Mouse (Mus musculus): ENCODE results near the gene Pnrc1. TPM values are rescaled to one million over a fixed set of nuclear protein-coding genes. Genes with fewer than 3 reads are reported as not detected.

The Pnrc1 gene
- total RNA-seq, 2 experiments from 2014 or later, result 160 to 193 TPM

GRCm38 (mm10) chr4:33270386-33271314 lies 19.3 kb downstream of the Pnrc1 start:
- DNase-seq, result no peak

GRCm38 (mm10) chr4:33264979-33265726 lies 24.8 kb downstream of the Pnrc1 start:
- no peak for DNase-seq

- no peak for DNase-seq
These were observed 27.1 kb downstream of the Pnrc1 start for GRCm38 (mm10) chr4:33262897-33263296.

- peak; percentile 96 to 97 for DNase-seq
These were observed 28.6 kb downstream of the Pnrc1 start for GRCm38 (mm10) chr4:33261311-33261753.

GRCm38 (mm10) chr4:33260311-33260710 lies 29.7 kb downstream of the Pnrc1 start:
- peak in 1 of 2 experiments; percentile 16 for DNase-seq

- peak in 1 of 2 experiments; percentile 29 for DNase-seq
These were observed 32.5 kb downstream of the Pnrc1 start for GRCm38 (mm10) chr4:33257263-33257964.

GRCm38 (mm10) chr4:33254706-33255105 lies 35.3 kb downstream of the Pnrc1 start:
- no peak for DNase-seq

GRCm38 (mm10) chr4:33250867-33251266 lies 39.1 kb downstream of the Pnrc1 start:
- DNase-seq, result no peak

GRCm38 (mm10) chr4:33249716-33250230 lies 40.2 kb downstream of the Pnrc1 start:
- no peak for DNase-seq

GRCm38 (mm10) chr4:33248915-33249314 lies 41.0 kb downstream of the Pnrc1 start:
- DNase-seq, result no peak

GRCm38 (mm10) chr4:33248062-33248889 lies 41.7 kb downstream of the Pnrc1 start:
- DNase-seq, result peak; percentile 98 to 99

- peak; percentile 99 for DNase-seq
These were observed 42.4 kb downstream of the Pnrc1 start for GRCm38 (mm10) chr4:33247479-33248053.

- no peak for DNase-seq
These were observed 44.0 kb downstream of the Pnrc1 start for GRCm38 (mm10) chr4:33245853-33246395.

- no peak for DNase-seq
These were observed 46.0 kb downstream of the Pnrc1 start for GRCm38 (mm10) chr4:33243921-33244320.

GRCm38 (mm10) chr4:33243016-33243758 lies 46.8 kb downstream of the Pnrc1 start:
- no peak for DNase-seq

GRCm38 (mm10) chr4:33242536-33242935 lies 47.4 kb downstream of the Pnrc1 start:
- no peak for DNase-seq

- no peak for DNase-seq
These were observed 59.1 kb downstream of the Pnrc1 start for GRCm38 (mm10) chr4:33230881-33231280.

GRCm38 (mm10) chr4:33229639-33230038 lies 60.3 kb downstream of the Pnrc1 start:
- DNase-seq, result no peak

GRCm38 (mm10) chr4:33227164-33227563 lies 62.8 kb downstream of the Pnrc1 start:
- DNase-seq, result no peak

Data from heart, adult 18-20 months (tissue).